Mouse (Mus musculus) cortical plate, adult 2 months (tissue): ENCODE results near the gene Pawr.
"Not testable (repeated sequence)": the region's sequence is repeated elsewhere in the genome, so short reads cannot be mapped to it uniquely, and the experiment has no call there.

Source experiments
- CTCF ChIP-seq: fragments of 200-500 bp; IDR thresholded peaks from 2 replicates; pipeline ENCODE4 v1.5.1; 2011; ENCODE audit warnings: mild to moderate bottlenecking, control low read depth, low read length; ENCODE audit not compliant: insufficient read depth; ENCODE audit errors: extremely low read depth
- POLR2A ChIP-seq: fragments of 200-500 bp; IDR thresholded peaks from 2 replicates; pipeline ENCODE4 v1.6.1; 2011; ENCODE audit warnings: mild to moderate bottlenecking, low read length, control low read depth; ENCODE audit not compliant: insufficient read depth; ENCODE audit errors: extremely low read depth

GRCm38 (mm10) chr10:108346301-108346700 lies 14.4 kb downstream of the Pawr start:
- not testable (repeated sequence) for TF ChIP-seq CTCF, POLR2A
